In genomic region chr1:178468280-178468679, GRCm38 (mm10) we compare ENCODE assay signal across 9 mouse cellular contexts.
DNase-seq lines count a peak whose midpoint lies in the region; ATAC-seq lines count a peak whose summit lies in the region.
"Had no signal": no experiment of that assay in that cellular context is flagged by ENCODE, and none has a peak within 500 bp of the region (broad histone marks: within the 10 kb centered on the region; RNA-seq: fewer than 3 reads in every experiment).

No protein-coding gene starts in this region.

- intact Hi-C loops in heart, postnatal 25 days (cut with DNase I): loop anchor here (10.0 kb wide), 1 partner anchor 523 kb away; no protein-coding TSS in a partner anchor

- no peaks in the 10 kb centered on the region for H3K4me1 ChIP-seq in midbrain, embryonic 14.5 days (ENCODE audit: control insufficient read depth, insufficient read depth, low read length)
- peaks cover 2% of the 10 kb centered on the region; the same call in 1 of the 2 replicates for H3K4me1 ChIP-seq in midbrain, embryonic 16.5 days (ENCODE audit: control insufficient read depth, insufficient read depth, low read length)
- 0 out of 2 replicates have a peak, but pooled peaks cover 3% of the 10 kb centered on the region for H3K4me1 ChIP-seq in heart, embryonic 12.5 days (replicated peaks)

- no peak overlapping the region for H3K9ac ChIP-seq in midbrain, embryonic 14.5 days (replicated peaks; ENCODE audit: low read length)
- H3K9ac ChIP-seq in midbrain, embryonic 16.5 days (ENCODE audit: low read depth, low read length): no peak overlapping the region
- no peak overlapping the region for H3K9ac ChIP-seq in heart, embryonic 12.5 days

- ATAC-seq in midbrain, embryonic 14.5 days (ENCODE audit: low FRiP score, low TSS enrichment): no peak
- ATAC-seq in midbrain, embryonic 16.5 days: no peak
- ATAC-seq in common myeloid progenitor, adult 5-6 weeks (replicated peaks; ENCODE audit: low read depth, poor library complexity, severe bottlenecking): peak; percentile 48; the same call in 1 of the 2 replicates
- ATAC-seq in heart, embryonic 12.5 days (ENCODE audit: insufficient number of reproducible peaks, low FRiP score): no peak

- H3K4me2 ChIP-seq in midbrain, embryonic 14.5 days (ENCODE audit: low read length): no peak overlapping the region
- H3K4me2 ChIP-seq in midbrain, embryonic 16.5 days (ENCODE audit: low read length): no peak overlapping the region
- no peak overlapping the region for H3K4me2 ChIP-seq in heart, embryonic 12.5 days

- no peaks in the 10 kb centered on the region for H3K9me3 ChIP-seq in midbrain, embryonic 14.5 days (ENCODE audit: control insufficient read depth, low read length)
- no peaks in the 10 kb centered on the region for H3K9me3 ChIP-seq in midbrain, embryonic 16.5 days (replicated peaks; ENCODE audit: control insufficient read depth, low read length, poor library complexity, severe bottlenecking)
- H3K9me3 ChIP-seq in heart, embryonic 12.5 days (replicated peaks): no peaks in the 10 kb centered on the region

- H3K27ac ChIP-seq in midbrain, embryonic 14.5 days (replicated peaks; ENCODE audit: low read depth, low read length): no peak overlapping the region
- H3K27ac ChIP-seq in midbrain, embryonic 16.5 days (ENCODE audit: low read length): no peak overlapping the region
- H3K27ac ChIP-seq in heart, embryonic 12.5 days (ENCODE audit: poor library complexity, severe bottlenecking): no peak overlapping the region

- WGBS in midbrain, embryonic 14.5 days: 12% methylated on average over 2 of the region's 2 CpGs
- WGBS in midbrain, embryonic 16.5 days: 5% methylated on average over 2 of the region's 2 CpGs
- 8% methylated on average over 2 of the region's 2 CpGs for WGBS in heart, embryonic 12.5 days

- DNase-seq in heart, adult 8-10 months (ENCODE audit: low spot score): peak; percentile 34
- DNase-seq in heart, postnatal 25 days (ENCODE audit: low spot score): no peak
- peak; percentile 85 for DNase-seq in midbrain, embryonic 14.5 days
- DNase-seq in retina, postnatal 7 days (ENCODE audit: low read depth, low spot score): peak; percentile 34
- no peak for DNase-seq in neural tube, embryonic 10.5 days (ENCODE audit: extremely low spot score, low spot score)
- DNase-seq: gastrocnemius, postnatal 25 days had no signal

- no peaks in the 10 kb centered on the region for H3K27me3 ChIP-seq in midbrain, embryonic 14.5 days (ENCODE audit: control insufficient read depth, insufficient read depth, low read length)
- no peaks in the 10 kb centered on the region for H3K27me3 ChIP-seq in midbrain, embryonic 16.5 days (ENCODE audit: control insufficient read depth, insufficient read depth, low read depth, low read length)
- no peaks in the 10 kb centered on the region for H3K27me3 ChIP-seq in heart, embryonic 12.5 days (replicated peaks)

- no peak overlapping the region for H3K4me3 ChIP-seq in midbrain, embryonic 14.5 days (replicated peaks; ENCODE audit: low read depth, low read length)
- no peak overlapping the region for H3K4me3 ChIP-seq in midbrain, embryonic 16.5 days (ENCODE audit: low read depth, low read length)
- no peak overlapping the region for H3K4me3 ChIP-seq in heart, embryonic 12.5 days

- H3K36me3 ChIP-seq in midbrain, embryonic 14.5 days (ENCODE audit: control insufficient read depth, insufficient read depth, low read length): no peaks in the 10 kb centered on the region
- H3K36me3 ChIP-seq in midbrain, embryonic 16.5 days (ENCODE audit: control insufficient read depth, insufficient read depth, low read length): no peaks in the 10 kb centered on the region
- H3K36me3 ChIP-seq in heart, embryonic 12.5 days: no peaks in the 10 kb centered on the region

Comparison
In these comparisons a context has a peak if more than half of its experiments do, and no peak if none do; other contexts are left out.
1. DNase-seq: peak in heart, adult 8-10 months (single experiment), midbrain, embryonic 14.5 days (single experiment) and retina, postnatal 7 days (single experiment); none in heart, postnatal 25 days (single experiment) and neural tube, embryonic 10.5 days (single experiment).